Mouse (Mus musculus): Measurements from ENCODE around the gene Mipep. TPM values are rescaled to one million over a fixed set of nuclear protein-coding genes. Genes with fewer than 3 reads are reported as not detected.

Mipep gene
- polyA plus RNA-seq, 1 experiment from 2014 or later: 20.5 TPM

GRCm38 (mm10) chr14:60843596-60843995 lies 59.2 kb downstream of the Mipep start:
- ATAC-seq: no peak
- Histone ChIP-seq H3K4me3 (replicated peaks; ENCODE audit: low read length) (no peak overlapping the region), H3K27me3 (replicated peaks; ENCODE audit: control insufficient read depth, insufficient read depth, low read length) (no peaks in the 10 kb centered on the region), H3K4me1 (replicated peaks; ENCODE audit: control insufficient read depth, insufficient read depth, low read length) (no peaks in the 10 kb centered on the region), H3K9ac (replicated peaks; ENCODE audit: low read depth, low read length) (no peak overlapping the region), H3K4me2 (ENCODE audit: low read length) (no peak overlapping the region), H3K27ac (ENCODE audit: low read length) (no peak overlapping the region), H3K9me3 (ENCODE audit: control insufficient read depth, low read length) (no peaks in the 10 kb centered on the region), H3K36me3 (ENCODE audit: control insufficient read depth, insufficient read depth) (no peaks in the 10 kb centered on the region; the same call in 1 of the 2 replicates)
- 94% methylated on average over 7 of the region's 7 CpGs for WGBS

- Histone ChIP-seq H3K9me3 (ENCODE audit: control insufficient read depth, low read length) (no peaks in the 10 kb centered on the region), H3K27ac (ENCODE audit: low read length) (no peak overlapping the region), H3K4me3 (replicated peaks; ENCODE audit: low read length) (no peak overlapping the region), H3K9ac (replicated peaks; ENCODE audit: low read depth, low read length) (no peak overlapping the region), H3K4me2 (ENCODE audit: low read length) (no peak overlapping the region), H3K27me3 (replicated peaks; ENCODE audit: control insufficient read depth, insufficient read depth, low read length) (no peaks in the 10 kb centered on the region), H3K36me3 (ENCODE audit: control insufficient read depth, insufficient read depth) (peaks cover 4% of the 10 kb centered on the region; the same call in 1 of the 2 replicates), H3K4me1 (replicated peaks; ENCODE audit: control insufficient read depth, insufficient read depth, low read length) (no peaks in the 10 kb centered on the region)
- 56% methylated on average over 10 of the region's 10 CpGs for WGBS
- no peak for ATAC-seq
Measured at GRCm38 (mm10) chr14:60845261-60846045, 61.1 kb downstream of the Mipep start.

GRCm38 (mm10) chr14:60846174-60846573 lies 61.8 kb downstream of the Mipep start:
- H3K4me3 ChIP-seq (replicated peaks; ENCODE audit: low read length): no peak overlapping the region
- H3K4me2 ChIP-seq (ENCODE audit: low read length): no peak overlapping the region
- H3K27ac ChIP-seq (ENCODE audit: low read length): no peak overlapping the region
- H3K9me3 ChIP-seq (ENCODE audit: control insufficient read depth, low read length): no peaks in the 10 kb centered on the region
- 95% methylated on average over 5 of the region's 5 CpGs for WGBS
- no peaks in the 10 kb centered on the region for H3K27me3 ChIP-seq (replicated peaks; ENCODE audit: control insufficient read depth, insufficient read depth, low read length)
- H3K9ac ChIP-seq (replicated peaks; ENCODE audit: low read depth, low read length): no peak overlapping the region
- no peaks in the 10 kb centered on the region for H3K4me1 ChIP-seq (replicated peaks; ENCODE audit: control insufficient read depth, insufficient read depth, low read length)
- ATAC-seq: no peak
- peaks cover 4% of the 10 kb centered on the region; the same call in 1 of the 2 replicates for H3K36me3 ChIP-seq (ENCODE audit: control insufficient read depth, insufficient read depth)

GRCm38 (mm10) chr14:60848194-60848593 lies 63.8 kb downstream of the Mipep start:
- 90% methylated on average over 5 of the region's 5 CpGs for WGBS
- Histone ChIP-seq H3K36me3 (ENCODE audit: control insufficient read depth, insufficient read depth) (peaks cover 4% of the 10 kb centered on the region; the same call in 1 of the 2 replicates), H3K9me3 (ENCODE audit: control insufficient read depth, low read length) (no peaks in the 10 kb centered on the region), H3K4me3 (replicated peaks; ENCODE audit: low read length) (no peak overlapping the region), H3K4me1 (replicated peaks; ENCODE audit: control insufficient read depth, insufficient read depth, low read length) (no peaks in the 10 kb centered on the region), H3K9ac (replicated peaks; ENCODE audit: low read depth, low read length) (no peak overlapping the region), H3K27ac (ENCODE audit: low read length) (no peak overlapping the region), H3K27me3 (replicated peaks; ENCODE audit: control insufficient read depth, insufficient read depth, low read length) (no peaks in the 10 kb centered on the region), H3K4me2 (ENCODE audit: low read length) (no peak overlapping the region)
- no peak for ATAC-seq

DNA sequence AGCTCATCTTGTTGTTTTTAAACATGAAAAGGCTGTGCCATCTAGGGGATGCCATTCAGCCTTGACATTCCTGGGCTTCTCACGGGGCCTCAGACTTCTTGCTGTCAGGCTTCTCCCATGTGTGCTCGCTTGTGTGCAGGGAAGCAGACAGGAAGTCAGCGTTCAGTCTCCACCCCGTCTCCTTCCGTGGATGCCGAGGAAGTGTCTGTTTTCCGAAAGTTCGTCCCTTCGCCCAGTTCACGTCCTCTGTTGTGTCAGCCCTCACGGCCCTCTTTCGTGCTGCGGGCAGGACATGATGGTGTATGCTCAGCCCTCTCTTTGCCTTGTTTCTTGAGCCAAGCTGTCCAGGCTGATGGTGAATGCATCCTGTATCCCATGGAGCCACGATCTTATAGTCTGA lies 65.7 kb downstream of the Mipep start:
- H3K9ac ChIP-seq (replicated peaks; ENCODE audit: low read depth, low read length): no peak overlapping the region
- H3K36me3 ChIP-seq (ENCODE audit: control insufficient read depth, insufficient read depth): peaks cover 4% of the 10 kb centered on the region; the same call in 1 of the 2 replicates
- no peaks in the 10 kb centered on the region for H3K4me1 ChIP-seq (replicated peaks; ENCODE audit: control insufficient read depth, insufficient read depth, low read length)
- no peaks in the 10 kb centered on the region for H3K9me3 ChIP-seq (ENCODE audit: control insufficient read depth, low read length)
- H3K4me2 ChIP-seq (ENCODE audit: low read length): no peak overlapping the region
- WGBS: 93% methylated on average over 14 of the region's 14 CpGs
- H3K27ac ChIP-seq (ENCODE audit: low read length): no peak overlapping the region
- H3K27me3 ChIP-seq (replicated peaks; ENCODE audit: control insufficient read depth, insufficient read depth, low read length): no peaks in the 10 kb centered on the region
- H3K4me3 ChIP-seq (replicated peaks; ENCODE audit: low read length): no peak overlapping the region
- no peak for ATAC-seq

DNA sequence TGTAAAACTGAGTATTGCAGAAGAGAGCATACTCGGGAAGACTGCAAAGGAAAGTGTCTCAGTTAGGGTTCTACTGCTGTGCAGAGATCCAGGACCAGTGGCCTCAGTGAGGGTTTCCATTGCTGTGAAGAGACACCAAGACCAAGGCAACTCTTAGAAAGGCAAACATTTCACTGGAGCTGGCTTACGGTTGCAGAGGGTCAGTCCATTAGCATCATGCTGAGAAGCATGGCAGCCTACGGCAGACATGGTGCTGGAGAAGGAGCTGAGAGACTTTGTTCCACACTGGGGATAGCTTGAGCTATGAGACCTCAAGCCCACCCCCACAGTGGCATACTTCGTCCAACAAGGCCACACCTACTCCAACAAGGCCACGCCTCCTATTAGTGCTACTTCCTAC lies 67.3 kb downstream of the Mipep start:
- Histone ChIP-seq H3K4me2 (ENCODE audit: low read length) (no peak overlapping the region), H3K36me3 (ENCODE audit: control insufficient read depth, insufficient read depth) (0 out of 2 replicates have a peak, but pooled peaks cover 4% of the 10 kb centered on the region), H3K9ac (replicated peaks; ENCODE audit: low read depth, low read length) (no peak overlapping the region), H3K4me1 (replicated peaks; ENCODE audit: control insufficient read depth, insufficient read depth, low read length) (no peaks in the 10 kb centered on the region), H3K9me3 (ENCODE audit: control insufficient read depth, low read length) (no peaks in the 10 kb centered on the region), H3K27ac (ENCODE audit: low read length) (no peak overlapping the region), H3K4me3 (replicated peaks; ENCODE audit: low read length) (no peak overlapping the region), H3K27me3 (replicated peaks; ENCODE audit: control insufficient read depth, insufficient read depth, low read length) (no peaks in the 10 kb centered on the region)
- no peak for ATAC-seq
- WGBS: 86% methylated on average over 5 of the region's 5 CpGs

GRCm38 (mm10) chr14:60856199-60856912 lies 72.0 kb downstream of the Mipep start:
- no peak overlapping the region for H3K4me2 ChIP-seq (ENCODE audit: low read length)
- H3K4me1 ChIP-seq (replicated peaks; ENCODE audit: control insufficient read depth, insufficient read depth, low read length): no peaks in the 10 kb centered on the region; the same call in 1 of the 2 replicates
- ATAC-seq: no peak
- H3K27ac ChIP-seq (ENCODE audit: low read length): no peak overlapping the region
- no peak overlapping the region for H3K9ac ChIP-seq (replicated peaks; ENCODE audit: low read depth, low read length)
- WGBS: 92% methylated on average over 7 of the region's 7 CpGs
- no peak overlapping the region for H3K4me3 ChIP-seq (replicated peaks; ENCODE audit: low read length)
- no peaks in the 10 kb centered on the region for H3K27me3 ChIP-seq (replicated peaks; ENCODE audit: control insufficient read depth, insufficient read depth, low read length)
- H3K9me3 ChIP-seq (ENCODE audit: control insufficient read depth, low read length): no peaks in the 10 kb centered on the region
- no peaks in the 10 kb centered on the region for H3K36me3 ChIP-seq (ENCODE audit: control insufficient read depth, insufficient read depth)

- Histone ChIP-seq H3K27me3 (replicated peaks; ENCODE audit: control insufficient read depth, insufficient read depth, low read length) (no peaks in the 10 kb centered on the region), H3K4me1 (replicated peaks; ENCODE audit: control insufficient read depth, insufficient read depth, low read length) (no peaks in the 10 kb centered on the region; the same call in 1 of the 2 replicates), H3K27ac (ENCODE audit: low read length) (no peak overlapping the region), H3K4me3 (replicated peaks; ENCODE audit: low read length) (no peak overlapping the region), H3K9ac (replicated peaks; ENCODE audit: low read depth, low read length) (no peak overlapping the region), H3K4me2 (ENCODE audit: low read length) (no peak overlapping the region), H3K9me3 (ENCODE audit: control insufficient read depth, low read length) (no peaks in the 10 kb centered on the region), H3K36me3 (ENCODE audit: control insufficient read depth, insufficient read depth) (no peaks in the 10 kb centered on the region)
- no peak for ATAC-seq
- 91% methylated on average over 7 of the region's 7 CpGs for WGBS
Measured at GRCm38 (mm10) chr14:60856913-60857300, 72.5 kb downstream of the Mipep start.

GRCm38 (mm10) chr14:60863396-60863795 lies 79.0 kb downstream of the Mipep start:
- Histone ChIP-seq H3K9ac (replicated peaks; ENCODE audit: low read depth, low read length) (no peak overlapping the region), H3K9me3 (ENCODE audit: control insufficient read depth, low read length) (no peaks in the 10 kb centered on the region), H3K4me2 (ENCODE audit: low read length) (no peak overlapping the region), H3K4me1 (replicated peaks; ENCODE audit: control insufficient read depth, insufficient read depth, low read length) (no peaks in the 10 kb centered on the region; the same call in 1 of the 2 replicates), H3K4me3 (replicated peaks; ENCODE audit: low read length) (no peak overlapping the region), H3K27me3 (replicated peaks; ENCODE audit: control insufficient read depth, insufficient read depth, low read length) (no peaks in the 10 kb centered on the region), H3K36me3 (ENCODE audit: control insufficient read depth, insufficient read depth) (no peaks in the 10 kb centered on the region), H3K27ac (ENCODE audit: low read length) (no peak overlapping the region)
- no peak for ATAC-seq
- WGBS: 88% methylated on average over 3 of the region's 3 CpGs

Measured in forebrain, embryonic 16.5 days (tissue).